Mouse (Mus musculus) left cerebral cortex, adult 8-10 months (tissue): Measurements from ENCODE around the gene Smim20. TPM values are rescaled to one million over a fixed set of nuclear protein-coding genes. Genes with fewer than 3 reads are reported as not detected.
A peak's percentile ranks its signal among the peaks of the same experiment; 100 is the strongest.

Experiments
- DNase-seq, 2 experiments: peaks; one replicate each; pipeline ENCODE4 v3.0.0; 2022; ENCODE audit warnings: low spot score in 2 of 2
- total RNA-seq, 4 experiments: library from RNA; stranded (reverse); gene quantifications; 2 replicates each; pipeline ENCODE4 v1.2.4; 2022

Smim20 gene
- 10 to 100 TPM; 38.0 to 43.3 (median 40.1) TPM for total RNA-seq

DNA sequence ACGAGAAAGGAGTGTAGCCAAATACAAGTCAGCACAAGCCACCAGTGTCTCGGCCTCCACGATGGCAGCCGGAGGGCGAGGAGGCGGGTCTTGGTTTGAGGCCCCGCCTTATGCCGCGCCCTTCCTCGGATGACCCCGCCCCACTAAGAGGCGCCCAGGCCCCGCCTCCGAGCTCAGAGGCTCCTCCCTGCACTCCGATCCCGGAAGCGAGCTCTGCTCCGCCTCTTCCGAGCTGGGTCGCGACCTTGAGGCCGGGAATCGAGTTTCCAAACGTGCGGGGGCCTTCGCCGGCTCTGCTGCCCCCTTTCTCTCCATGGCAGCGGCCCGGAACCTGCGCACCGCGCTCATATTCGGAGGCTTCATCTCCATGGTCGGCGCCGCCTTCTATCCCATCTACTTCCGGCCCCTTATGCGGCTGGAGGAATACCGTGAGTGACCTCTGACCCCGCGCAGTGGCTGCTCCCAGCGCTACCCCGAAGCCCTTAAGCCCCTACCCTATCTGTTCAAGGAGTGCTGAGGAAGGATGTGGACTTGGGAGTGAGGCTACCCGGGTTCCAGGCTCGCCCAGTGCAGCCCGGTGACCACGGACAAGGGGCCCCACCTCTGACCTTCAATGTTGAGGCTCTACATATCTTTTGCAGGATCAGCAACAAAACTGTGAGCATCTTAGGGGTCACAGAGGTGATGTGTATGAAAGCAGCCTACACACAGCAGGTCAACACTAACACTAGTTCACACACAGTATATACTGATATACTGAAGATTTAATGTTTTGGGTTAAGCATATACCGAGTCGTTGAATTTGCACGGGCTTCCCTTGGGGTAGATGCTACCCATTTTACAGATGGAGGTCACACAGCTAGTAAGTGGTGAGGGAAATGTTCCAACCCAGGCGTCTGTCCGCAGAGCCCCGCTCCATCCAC, at the start of gene Smim20:
Gene Smim20 (plus strand): TSS at position 153 of the 923 bp plus-strand sequence.
- peak; percentile 56 to 74 for DNase-seq

DNA sequence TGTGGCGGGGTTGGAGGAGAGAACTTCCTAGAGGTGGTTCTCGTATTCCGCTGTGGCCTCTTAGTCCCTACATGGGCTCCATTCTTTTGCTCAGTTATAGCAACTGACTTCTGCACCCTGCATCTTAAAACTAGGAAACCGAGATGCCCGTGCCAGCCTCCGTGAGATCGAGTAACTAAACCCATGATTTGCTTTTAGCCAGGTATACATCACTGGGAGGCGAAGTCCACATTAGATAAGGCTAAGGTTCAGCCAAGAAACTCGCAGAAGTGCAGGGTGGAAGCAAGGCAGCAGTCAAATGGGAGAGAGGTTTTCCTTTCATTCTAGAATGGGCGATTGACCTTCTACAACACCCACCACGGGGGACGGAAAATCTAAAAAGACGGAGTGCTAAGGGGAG, 41.4 kb upstream of the Smim20 start:
- DNase-seq: no peak

DNA sequence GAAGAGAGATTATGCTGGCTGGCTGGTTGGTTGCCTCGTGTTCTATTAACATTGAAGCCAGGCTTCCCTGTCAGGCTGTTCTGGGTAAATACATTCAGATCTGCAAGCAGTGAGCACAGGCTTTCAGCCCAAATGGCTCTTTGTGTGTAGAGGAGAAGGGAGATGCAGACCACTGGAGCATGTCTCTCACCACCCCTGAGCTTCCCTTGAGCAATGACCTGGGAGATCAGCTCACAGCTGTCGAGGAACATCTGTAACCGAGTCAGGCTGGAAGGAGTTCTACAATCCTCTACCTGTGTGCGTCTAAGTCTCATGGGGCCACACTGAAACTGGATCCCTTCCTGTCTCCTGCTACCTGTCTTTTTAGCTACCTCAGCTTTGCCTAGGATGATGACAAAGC, 36.3 kb upstream of the Smim20 start:
- DNase-seq: no peak

DNA sequence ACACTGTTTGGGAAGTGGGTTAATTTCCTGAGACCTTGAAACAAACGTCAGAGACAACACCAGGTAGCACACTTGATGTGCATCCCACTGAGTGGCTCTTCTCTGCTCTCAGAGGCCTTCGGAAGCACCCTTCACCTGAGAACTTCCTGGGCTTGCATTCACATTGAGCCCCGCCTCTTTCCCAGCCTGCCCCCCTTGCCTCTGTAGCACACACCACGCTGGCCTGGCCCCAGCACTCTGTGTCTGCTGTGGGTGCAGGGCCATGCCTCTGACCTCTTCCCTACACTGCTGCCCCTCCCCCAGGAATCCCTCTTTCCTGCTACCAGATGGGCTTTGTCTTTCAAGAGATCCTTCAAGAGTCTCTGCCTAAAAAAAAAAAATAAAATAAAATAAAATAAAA, 31.3 kb upstream of the Smim20 start:
- DNase-seq: no peak

DNA sequence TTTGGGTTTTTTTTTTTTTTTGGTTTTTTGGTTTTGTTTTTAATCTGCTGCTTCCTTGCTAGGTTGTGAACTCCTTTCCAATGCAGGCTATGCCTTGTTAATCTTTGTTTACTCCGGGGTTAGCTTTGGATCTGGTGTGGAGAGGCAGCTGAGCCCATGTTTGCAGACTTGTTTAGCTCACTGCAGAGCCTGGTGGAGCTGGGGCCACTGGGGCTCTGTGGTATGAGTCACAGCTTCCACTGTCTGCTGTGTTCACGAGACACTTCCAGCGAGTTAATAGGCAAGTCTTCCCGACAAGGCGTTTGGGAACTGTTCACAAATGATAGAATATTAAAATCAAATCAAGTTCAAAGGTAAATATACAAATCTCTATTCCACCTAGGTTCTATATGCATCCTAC, 30.7 kb upstream of the Smim20 start:
- DNase-seq: no peak

DNA sequence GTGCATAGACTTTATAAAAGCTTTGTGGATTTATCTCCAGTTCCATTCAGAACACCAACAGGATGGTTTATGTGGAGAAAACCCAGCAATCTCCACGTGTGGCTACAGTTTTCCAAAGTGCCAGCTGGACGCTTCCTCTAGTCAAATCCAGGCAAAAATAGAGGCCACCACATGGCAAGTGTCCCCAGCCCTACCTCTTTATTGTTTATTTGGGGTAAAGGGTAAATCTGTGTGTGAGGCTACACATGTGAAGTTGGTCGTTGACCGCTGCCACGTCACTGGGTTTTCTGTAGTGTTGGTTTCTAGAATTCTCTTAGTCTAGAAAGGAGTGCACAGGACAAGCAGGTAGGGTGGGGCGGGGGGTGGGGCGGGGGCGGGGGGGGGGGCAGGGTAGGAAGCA, 30.1 kb upstream of the Smim20 start:
- DNase-seq: no peak

DNA sequence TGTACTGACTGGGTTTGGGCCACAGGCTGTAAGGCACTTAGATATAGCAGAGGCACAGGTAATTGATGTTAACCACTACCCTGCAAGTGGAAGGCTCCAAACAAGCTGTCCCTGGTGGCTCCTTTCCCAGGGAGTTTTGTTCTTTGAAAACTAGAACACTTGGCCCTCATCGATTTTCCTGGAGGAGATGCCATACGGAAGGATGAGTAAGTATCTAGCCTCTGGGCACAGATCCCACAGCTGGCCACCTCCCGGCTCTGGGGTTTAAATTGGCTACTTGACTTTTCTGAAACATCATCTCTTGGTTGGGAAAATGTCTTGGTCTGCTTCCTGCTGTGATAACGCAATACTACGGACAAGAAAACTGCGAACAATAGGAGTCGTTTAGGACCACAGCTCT, 28.1 kb upstream of the Smim20 start:
- peak in 1 of 2 experiments; percentile 41 for DNase-seq

DNA sequence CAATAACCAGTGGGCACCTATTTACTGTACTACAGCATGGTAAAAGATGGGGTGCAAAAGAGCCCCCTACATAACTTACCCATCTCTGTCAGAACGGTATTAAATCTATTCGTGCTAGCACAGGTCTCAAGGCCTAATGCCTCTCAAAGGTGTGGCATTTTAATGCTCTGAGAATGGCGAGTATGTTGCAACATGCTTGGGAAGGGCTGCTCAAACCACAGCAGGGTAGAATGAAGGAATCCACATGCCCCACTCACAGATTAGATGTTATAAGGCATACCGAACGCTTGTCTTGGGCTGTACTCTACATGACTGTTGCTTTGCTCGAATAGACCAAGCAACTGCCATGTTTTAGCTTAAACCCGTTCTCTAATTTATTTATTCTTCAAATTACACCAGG, 27.7 kb upstream of the Smim20 start:
- no peak for DNase-seq

DNA sequence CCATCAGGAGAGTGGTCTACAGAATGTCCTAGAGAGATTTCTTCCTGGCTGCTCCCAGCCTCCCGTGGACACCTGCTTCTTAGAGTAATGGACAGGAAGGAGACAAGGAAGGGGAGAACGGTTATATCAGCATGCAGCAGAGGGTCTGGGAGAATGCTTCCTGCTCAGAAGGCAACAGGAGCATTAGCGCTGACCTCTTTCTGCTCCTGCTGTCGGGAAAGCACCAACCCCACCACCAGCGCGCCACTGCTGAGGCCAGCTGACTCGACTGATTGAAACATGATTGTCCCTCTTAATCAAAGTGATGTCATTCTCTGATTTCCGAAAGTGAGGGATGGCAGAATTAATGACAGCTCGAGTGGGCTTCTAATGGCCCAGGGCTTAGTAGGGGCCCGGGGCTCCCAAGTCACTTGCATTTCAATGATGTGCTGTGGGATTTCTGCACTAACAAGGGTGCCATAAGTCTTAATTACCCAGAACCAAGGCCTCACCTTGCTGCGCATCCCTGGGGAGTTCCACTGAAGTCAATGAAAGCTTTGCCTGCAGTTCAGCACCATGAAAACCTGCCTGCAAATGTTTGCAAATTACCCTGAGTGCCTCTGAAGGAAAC, 26.9 kb upstream of the Smim20 start:
- DNase-seq: no peak

DNA sequence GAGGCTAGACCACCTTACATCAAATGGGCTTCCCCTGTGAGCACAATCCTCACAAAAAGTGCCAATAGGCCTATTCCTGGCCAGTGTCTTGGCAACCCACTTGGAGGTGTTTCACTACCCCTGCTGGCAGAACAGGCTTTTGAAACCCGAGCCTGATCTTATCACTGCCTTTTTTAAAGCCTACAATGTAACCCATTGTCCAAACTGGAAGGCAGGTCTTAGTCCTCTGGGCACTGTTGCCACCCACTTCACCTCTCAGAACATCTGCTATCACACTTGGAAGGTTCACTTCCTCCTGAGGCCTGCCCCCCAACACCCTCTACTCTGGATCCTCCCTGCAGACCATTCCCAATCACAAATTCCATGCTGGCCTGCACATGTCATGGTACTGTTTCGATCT, 25.8 kb upstream of the Smim20 start:
- DNase-seq: no peak

DNA sequence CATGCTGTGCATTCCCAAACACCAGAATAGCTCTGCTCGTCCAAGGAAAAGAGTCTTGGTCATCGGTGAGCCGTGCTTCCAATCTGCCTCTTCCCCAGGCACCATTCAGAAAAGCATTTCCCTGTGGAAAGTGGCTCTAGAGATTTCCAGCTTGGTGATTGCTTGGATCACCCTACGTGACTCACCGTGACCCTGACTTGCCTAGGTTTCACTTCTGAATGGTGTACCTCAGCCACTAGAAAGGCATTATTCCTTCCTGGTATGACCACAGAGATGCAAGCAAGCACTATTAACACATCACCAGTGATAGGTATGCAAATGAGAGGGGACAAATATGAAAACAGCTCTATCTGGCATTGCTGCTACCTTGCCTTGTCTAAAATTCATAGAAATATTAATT, 24.9 kb upstream of the Smim20 start:
- DNase-seq: no peak

DNA sequence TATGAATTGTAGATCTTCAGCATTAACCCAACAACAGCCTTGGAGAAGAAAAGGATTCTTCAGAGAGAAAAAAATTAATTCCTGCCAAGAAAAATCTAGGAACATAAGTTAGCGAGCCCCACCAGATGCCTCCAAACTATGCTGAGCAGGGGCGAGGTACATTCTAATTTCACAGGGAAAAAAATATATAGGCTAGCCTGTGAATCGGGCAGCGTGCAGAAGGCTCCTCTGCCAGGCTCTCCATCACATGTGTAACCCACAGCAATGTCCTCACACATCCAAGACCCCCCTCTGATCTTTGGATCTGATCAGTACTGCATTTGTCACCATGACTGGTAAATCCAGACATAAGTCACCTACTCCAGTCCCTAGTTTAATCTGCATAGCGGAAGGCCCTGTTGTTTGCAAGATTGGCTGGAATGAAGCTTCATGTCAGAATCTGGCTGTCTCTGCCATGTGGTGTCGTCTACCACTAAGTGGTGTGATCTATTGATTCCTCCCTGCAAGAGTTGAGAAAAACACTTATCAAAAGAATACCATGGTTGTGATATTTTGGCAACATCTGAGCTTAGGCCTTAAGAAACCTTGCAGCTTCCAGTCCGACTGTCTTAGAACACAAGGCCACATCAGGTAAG, 23.9 kb upstream of the Smim20 start:
- peak in 1 of 2 experiments; percentile 34 for DNase-seq

DNA sequence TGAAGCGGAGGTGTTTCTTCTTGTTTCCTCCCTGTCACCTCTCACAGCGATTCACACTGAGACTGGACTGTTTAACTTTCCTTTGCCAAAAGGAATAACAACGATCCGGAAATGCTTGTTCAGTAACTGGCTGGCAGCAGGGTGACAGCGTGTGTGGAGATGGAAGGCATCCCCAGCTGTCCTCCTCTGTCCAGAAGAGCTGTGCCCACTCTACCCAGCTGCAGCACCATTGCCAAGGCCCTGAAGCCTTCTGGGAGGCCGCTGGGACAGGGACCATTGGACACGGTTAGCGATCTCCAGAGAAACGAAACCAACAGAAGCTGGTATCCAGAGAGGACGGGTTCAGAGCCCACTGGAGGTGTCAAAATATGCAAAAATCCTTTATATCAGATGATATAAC, 22.9 kb upstream of the Smim20 start:
- no peak for DNase-seq

DNA sequence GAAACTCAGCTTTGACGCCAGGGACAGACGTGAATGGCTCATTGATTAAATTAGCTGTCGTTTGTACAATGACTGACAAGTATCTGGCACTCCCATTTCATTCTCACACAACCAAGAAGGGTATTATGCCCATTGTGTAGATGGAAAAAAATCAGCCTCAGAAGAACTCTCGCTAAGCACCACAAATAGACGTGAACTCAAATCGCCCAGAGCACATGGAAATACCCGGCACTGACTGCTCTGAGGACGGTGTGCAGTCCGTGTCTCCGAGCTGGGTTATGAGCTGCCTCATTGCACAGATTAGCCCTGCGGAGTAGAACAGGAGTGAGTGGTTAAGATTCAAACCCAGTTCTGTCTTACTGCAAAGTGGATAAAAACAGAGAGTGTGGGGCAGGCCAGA, 18.4 kb upstream of the Smim20 start:
- no peak for DNase-seq

DNA sequence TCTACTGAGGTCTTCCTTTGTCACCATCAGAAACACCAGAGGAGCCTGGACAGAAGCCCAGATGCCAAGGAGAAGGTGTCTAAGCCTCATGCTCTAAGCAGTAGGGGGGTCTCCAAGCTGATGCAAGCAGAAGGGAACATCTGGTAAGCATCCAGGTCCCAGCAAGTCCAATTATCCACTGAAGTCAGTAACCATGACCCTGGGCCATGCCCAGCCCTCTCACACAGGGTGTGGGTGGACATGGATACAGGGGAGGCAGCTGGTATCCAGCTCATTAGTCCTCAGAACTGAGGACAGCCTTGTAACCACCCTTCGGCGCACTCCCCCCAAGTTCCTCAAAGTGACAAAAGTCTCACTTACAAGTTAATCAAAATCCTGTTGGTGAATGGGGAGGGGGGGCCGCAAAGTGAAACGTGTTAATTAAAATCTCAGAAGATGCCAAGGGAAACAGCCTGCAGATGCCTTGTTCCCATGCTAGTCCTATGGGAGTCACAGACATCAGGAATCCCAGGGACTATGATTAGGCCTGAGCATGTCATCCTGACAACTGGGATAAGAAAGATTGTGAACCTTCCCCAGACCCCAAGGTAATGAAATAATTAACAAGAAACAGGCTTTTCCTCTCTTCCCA, 17.3 kb upstream of the Smim20 start:
- no peak for DNase-seq

DNA sequence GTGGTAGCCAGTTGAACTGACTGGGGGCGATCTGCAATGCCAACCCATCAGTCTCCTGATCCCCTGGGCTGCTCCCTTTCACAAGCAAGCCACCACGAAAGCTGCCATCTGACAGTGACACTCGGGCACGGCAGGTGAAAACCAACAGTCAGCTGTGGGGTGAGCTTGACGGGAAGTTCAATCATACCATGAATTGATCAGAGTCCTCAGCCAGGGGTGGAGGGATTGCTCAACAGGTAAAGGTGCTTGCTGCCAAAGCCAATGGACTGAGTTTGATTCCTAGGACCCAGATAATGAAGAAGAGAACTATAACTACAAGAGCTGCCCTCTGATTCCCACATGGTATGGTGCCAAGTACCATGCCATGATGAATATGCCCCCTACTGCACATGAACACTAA, 12.7 kb upstream of the Smim20 start:
- no peak for DNase-seq

DNA sequence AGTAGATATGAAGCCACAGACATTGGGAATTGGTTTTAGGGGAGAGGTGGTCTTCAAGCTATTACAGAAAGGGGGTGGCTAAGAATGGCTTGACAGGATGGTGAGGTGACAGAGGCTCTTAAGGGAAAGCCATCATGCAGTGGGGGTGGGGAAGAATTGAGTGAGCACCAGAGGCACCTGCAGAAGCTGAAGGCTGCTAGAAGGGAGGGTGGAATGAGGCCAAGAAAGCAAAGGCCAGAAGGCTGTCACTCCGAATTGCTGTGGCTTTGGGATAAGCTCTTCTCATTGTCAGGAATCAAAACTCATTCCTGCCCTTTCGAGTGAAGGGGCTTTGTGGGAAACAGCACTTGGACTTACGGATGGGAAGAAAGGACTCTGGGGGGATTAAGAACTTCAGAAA, 12.1 kb upstream of the Smim20 start:
- no peak for DNase-seq

DNA sequence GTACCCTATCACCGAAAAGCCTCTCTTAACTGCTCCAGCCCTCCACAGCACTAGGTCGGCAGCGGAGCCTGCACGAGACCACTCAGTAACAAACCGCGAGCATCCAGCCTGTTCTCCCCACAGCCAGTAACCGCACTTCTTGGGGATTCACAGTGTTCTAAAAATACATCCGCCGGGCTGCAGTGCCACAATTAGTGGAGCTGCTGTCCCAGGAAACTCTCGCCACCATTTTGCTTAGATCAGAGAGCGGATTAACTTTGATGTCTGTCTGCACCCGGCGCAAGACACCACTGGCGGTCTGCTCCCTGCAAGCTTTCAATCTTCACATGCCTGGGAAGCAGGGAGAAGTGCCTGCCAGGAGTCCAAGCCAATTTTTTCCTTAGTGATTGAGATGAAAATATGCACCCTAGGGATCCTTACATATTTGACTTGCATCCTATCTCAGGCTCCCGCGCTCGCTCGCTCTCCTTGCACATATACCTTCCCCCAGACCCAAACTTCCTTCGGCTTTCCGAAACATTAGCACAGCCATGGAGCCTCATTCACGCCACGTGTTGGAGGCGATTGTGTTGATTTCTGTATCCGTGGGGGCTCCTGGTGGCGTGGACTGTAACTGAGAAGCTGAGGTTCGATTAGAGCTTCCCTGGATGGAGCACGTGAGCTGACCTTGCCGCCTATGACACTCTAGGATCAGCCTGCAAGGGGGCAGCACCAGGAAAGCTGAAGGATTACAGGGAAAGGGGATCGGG, 8.7 kb upstream of the Smim20 start:
- no peak for DNase-seq

DNA sequence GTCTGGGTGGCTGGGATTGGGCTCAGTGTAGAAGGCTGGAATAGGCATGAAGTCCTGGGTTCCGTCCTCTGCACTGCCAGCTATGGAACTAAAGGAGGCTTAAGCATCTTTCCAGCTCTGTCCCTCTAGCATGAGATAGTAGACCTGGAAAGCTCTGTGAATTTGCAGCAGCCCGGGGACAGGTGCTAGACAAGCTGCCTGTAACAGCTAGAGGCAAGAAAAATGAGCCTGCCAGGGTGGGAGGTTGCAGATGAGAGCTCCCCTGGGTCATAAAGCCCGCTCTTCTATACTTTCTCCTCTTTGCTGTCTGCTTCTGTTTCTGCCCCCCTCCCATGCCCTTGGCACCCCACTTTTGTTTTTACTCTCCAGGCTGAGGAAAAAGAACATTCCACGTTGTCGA, 7.0 kb upstream of the Smim20 start:
- DNase-seq: no peak

DNA sequence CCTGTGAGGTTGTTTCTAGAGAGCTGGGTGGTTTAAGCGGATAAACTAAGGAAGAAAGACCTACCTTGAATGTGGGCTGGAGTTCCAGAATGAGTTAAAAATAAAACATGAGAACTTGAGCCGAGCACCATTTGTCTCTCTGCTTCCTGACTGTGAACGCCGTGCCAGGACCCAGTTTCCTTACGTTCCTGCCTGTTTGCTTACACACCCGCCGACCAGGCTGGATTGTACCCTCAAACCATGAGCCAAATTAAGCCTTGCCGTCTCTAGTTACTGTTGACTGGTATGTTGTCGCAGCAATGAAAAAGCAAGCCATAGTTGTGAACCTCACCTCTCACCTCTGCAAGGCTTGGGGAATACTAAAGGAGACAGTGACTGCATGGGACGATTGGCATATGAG, 4.9 kb upstream of the Smim20 start:
- no peak for DNase-seq

DNA sequence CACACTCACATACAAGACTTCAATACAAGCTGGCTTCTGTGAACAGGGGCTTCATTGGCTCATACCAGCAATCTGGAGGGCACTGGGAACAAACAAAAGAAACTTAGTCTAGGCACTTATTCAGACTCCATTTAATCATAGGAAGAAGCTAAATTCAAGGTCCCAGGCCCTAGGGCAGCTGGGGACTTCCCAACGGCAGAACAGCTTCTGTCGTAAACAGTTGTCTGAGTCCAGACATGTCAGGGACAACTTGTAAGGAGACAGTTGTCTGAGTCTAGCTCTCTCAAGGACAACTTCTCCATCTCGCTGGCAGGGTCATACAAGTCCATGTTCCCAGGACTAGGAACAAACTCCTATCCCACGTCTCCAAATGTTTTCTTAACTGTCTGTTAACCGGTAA, 2.8 kb upstream of the Smim20 start:
- DNase-seq: no peak
